Mouse (Mus musculus) lung, postnatal 0 days (tissue): Measurements from ENCODE around the gene Olfr368. TPM values are rescaled to one million over a fixed set of nuclear protein-coding genes. Genes with fewer than 3 reads are reported as not detected.

Experiments
- ATAC-seq: fragments of 200-750 bp; cut with Nextera tagmentation; 2 replicates; pipeline ENCODE4 v1.8.0; 2017; ENCODE audit warnings: moderate library complexity
- DNase-seq: peaks from one replicate; pipeline ENCODE4 v3.0.0-alpha.2; 2016; ENCODE audit warnings: low spot score
- H3K27ac ChIP-seq: fragments of 300-500 bp; sonication (generic); 2 replicates; pipeline ENCODE4 v1.5.1; 2014; ENCODE audit warnings: antibody characterized with exemption, mild to moderate bottlenecking, low read length, mixed read lengths
- H3K27me3 ChIP-seq: fragments of 300-500 bp; sonication (generic); replicated peaks from 2 replicates; pipeline ENCODE4 v1.6.1; 2014; ENCODE audit warnings: low read length, mixed read lengths; ENCODE audit not compliant: insufficient read depth
- H3K36me3 ChIP-seq: fragments of 300-500 bp; sonication (generic); 2 replicates; pipeline ENCODE4 v1.6.1; 2014; ENCODE audit warnings: low read length, mixed read lengths; ENCODE audit not compliant: insufficient read depth
- H3K4me1 ChIP-seq: fragments of 300-500 bp; sonication (generic); 2 replicates; pipeline ENCODE4 v1.6.1; 2014; ENCODE audit warnings: antibody characterized with exemption, low read depth, low read length, mixed read lengths; ENCODE audit not compliant: insufficient read depth
- H3K4me2 ChIP-seq: fragments of 300-500 bp; sonication (generic); replicated peaks from 2 replicates; pipeline ENCODE4 v1.6.1; 2014; ENCODE audit warnings: low read depth, mild to moderate bottlenecking, low read length, moderate library complexity, mixed read lengths
- H3K4me3 ChIP-seq: fragments of 300-500 bp; sonication (generic); 2 replicates; pipeline ENCODE4 v1.5.1; 2014; ENCODE audit warnings: low read depth, low read length
- H3K9ac ChIP-seq: fragments of 300-500 bp; sonication (generic); replicated peaks from 2 replicates; pipeline ENCODE4 v1.6.1; 2014; ENCODE audit warnings: low read depth, mild to moderate bottlenecking
- H3K9me3 ChIP-seq: fragments of 300-500 bp; sonication (generic); 2 replicates; pipeline ENCODE4 v1.6.1; 2016; ENCODE audit warnings: low read length, mixed read lengths
- CTCF ChIP-seq: IDR thresholded peaks from 2 replicates; pipeline ENCODE4 v1.5.1; 2016; ENCODE audit warnings: antibody characterized with exemption, mild to moderate bottlenecking
- EP300 ChIP-seq: IDR thresholded peaks from 2 replicates; pipeline ENCODE4 v1.6.1; 2016; ENCODE audit warnings: antibody characterized with exemption, mild to moderate bottlenecking, control low read depth
- WGBS: fragments of 180-500 bp; shearing (Covaris S2); extraction: QIAGEN DNeasy Blood & Tissue Kit; methylation state at CpG from one replicate; pipeline ENCODE4 v1.1.7; 2014; 5-methylcytosine and 5-hydroxymethylcytosine counted together
- polyA plus RNA-seq: library from polyadenylated mRNA; unstranded; fragments of >200 nt; fragmentation: Nextera tagmentation; extraction: Ambion mirVana; gene quantifications from 2 replicates; pipeline ENCODE4 v1.2.1, GENCODE M21; 2015

The Olfr368 gene
- polyA plus RNA-seq, 1 experiment from 2014 or later, result not detected

DNA sequence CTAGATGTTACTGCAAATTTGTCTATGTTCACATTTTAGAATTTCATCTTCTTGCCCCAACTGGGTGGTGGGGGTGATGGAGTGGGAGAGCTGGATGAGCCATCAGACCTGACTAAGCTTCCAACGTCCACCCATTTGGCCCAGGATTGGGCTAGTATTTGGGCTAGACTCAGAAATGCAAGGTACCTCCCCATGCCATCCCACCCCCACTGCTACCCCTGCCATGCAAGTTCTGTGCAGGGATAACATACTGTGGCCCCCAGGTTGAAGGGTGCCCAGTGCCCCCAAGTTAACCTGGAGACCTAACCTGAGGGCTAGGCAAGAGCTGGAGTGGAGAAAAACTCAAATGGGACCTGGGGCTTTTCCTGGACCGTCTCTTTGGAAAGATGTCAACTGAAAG lies 33.6 kb downstream of the Olfr368 start:
- TF ChIP-seq EP300 (no peak), CTCF (no peak)
- no peak overlapping the region for H3K27ac ChIP-seq
- H3K4me1 ChIP-seq, result no peaks in the 10 kb centered on the region; the same call in 1 of the 2 replicates
- no peak for DNase-seq
- H3K36me3 ChIP-seq, result peaks cover 10% of the 10 kb centered on the region; the same call in 1 of the 2 replicates
- no peak overlapping the region for H3K4me3 ChIP-seq
- H3K9ac ChIP-seq, result no peak overlapping the region
- ATAC-seq, result no peak
- no peaks in the 10 kb centered on the region for H3K9me3 ChIP-seq
- H3K4me2 ChIP-seq, result peak overlapping the region; percentile 69; the same call in 1 of the 2 replicates
- 94% methylated on average over 2 of the region's 2 CpGs for WGBS
- H3K27me3 ChIP-seq, result no peaks in the 10 kb centered on the region

DNA sequence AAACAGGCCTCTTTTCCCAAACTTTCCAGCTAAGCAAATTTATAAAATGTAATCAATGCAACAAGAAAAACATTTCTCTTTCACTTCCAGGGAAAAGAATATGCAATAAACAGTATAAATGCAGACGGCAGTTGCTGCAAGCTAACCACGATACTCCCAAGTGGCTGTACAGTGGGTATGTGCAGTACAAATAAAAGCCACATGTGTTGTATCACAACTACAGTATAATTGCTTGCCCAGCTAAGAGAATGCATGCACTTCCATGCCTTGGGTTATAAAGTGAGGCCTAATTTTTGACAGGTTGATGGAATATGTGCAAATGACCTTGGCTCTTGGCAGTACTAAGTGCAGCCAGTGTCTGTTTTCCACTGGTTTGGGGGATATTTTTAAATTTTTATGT lies 44.3 kb downstream of the Olfr368 start:
- Histone ChIP-seq H3K4me1 (no peaks in the 10 kb centered on the region), H3K4me3 (no peak overlapping the region), H3K4me2 (no peak overlapping the region), H3K9me3 (no peaks in the 10 kb centered on the region), H3K36me3 (peaks cover 10% of the 10 kb centered on the region; the same call in 1 of the 2 replicates), H3K9ac (no peak overlapping the region), H3K27me3 (no peaks in the 10 kb centered on the region), H3K27ac (no peak overlapping the region)
- DNase-seq, result no peak
- no peak for TF ChIP-seq CTCF
- no peak for TF ChIP-seq EP300
- 72% methylated on average over 2 of the region's 2 CpGs for WGBS
- no peak for ATAC-seq

DNA sequence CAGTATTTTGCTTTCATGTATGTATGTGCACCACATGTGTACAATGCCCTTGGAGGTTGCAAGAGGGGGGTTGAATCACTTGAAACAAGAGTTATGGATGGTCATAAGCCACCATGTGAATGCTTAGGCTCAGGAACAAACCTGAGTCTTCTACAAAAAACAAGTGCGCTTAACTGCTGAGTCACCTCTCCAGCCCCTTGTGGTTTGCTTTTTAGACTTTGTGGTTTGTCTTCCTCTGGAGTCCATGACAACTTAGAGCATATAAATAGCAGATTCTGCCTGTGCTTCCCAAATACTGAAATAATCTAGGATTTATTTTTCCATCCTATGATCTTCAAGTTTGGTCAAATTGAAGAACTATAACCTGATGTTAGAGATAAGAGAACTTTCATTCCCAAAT lies 49.7 kb downstream of the Olfr368 start:
- no peak overlapping the region for H3K27ac ChIP-seq
- H3K4me1 ChIP-seq, result no peaks in the 10 kb centered on the region
- no peak for ATAC-seq
- no peaks in the 10 kb centered on the region for H3K27me3 ChIP-seq
- H3K4me2 ChIP-seq, result no peak overlapping the region
- no peak overlapping the region for H3K9ac ChIP-seq
- no peaks in the 10 kb centered on the region for H3K9me3 ChIP-seq
- 90% methylated on average over 1 of the region's 1 CpGs for WGBS
- peaks cover 22% of the 10 kb centered on the region for H3K36me3 ChIP-seq
- no peak for DNase-seq
- H3K4me3 ChIP-seq, result no peak overlapping the region
- TF ChIP-seq CTCF (no peak), EP300 (no peak)

DNA sequence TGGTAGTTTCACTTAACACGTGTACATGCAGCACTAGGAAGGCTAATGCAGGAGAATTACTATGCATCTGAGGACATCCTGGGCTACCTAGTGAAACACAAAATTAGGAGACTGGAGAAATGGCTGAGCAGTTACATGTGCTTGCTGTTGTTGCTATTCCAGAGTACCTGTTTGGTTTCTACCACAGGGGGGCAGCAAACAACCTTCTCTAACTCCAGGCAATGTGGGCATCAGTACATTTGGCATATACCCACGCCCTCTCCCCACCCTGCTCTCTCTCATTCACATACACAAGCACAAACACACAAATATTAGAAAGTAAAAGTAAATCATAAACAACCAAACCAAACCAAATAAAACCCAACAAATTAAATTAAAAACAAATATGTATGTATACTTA lies 53.9 kb downstream of the Olfr368 start:
- no peak overlapping the region for H3K4me2 ChIP-seq
- DNase-seq (peak; percentile 69), ATAC-seq (no peak)
- H3K9ac ChIP-seq, result no peak overlapping the region
- H3K36me3 ChIP-seq, result peaks cover 25% of the 10 kb centered on the region
- no peak overlapping the region for H3K4me3 ChIP-seq
- 63% methylated on average over 2 of the region's 2 CpGs for WGBS
- no peaks in the 10 kb centered on the region for H3K9me3 ChIP-seq
- no peaks in the 10 kb centered on the region for H3K4me1 ChIP-seq
- no peak for TF ChIP-seq EP300
- TF ChIP-seq CTCF, result peak; percentile 78
- no peaks in the 10 kb centered on the region for H3K27me3 ChIP-seq
- H3K27ac ChIP-seq, result no peak overlapping the region

Other genes with a start within 250 kb of the Olfr368 start
- not detected in 2 replicates for gene Olfr361, start 237.2 kb upstream of the Olfr368 start, polyA plus RNA-seq
- not detected in 2 replicates for gene Olfr362, start 208.6 kb upstream of the Olfr368 start, polyA plus RNA-seq
- gene Olfr364-ps1, start 187.2 kb upstream of the Olfr368 start, polyA plus RNA-seq, result not detected in 2 replicates
- not detected in 2 replicates for gene Olfr365, start 138.3 kb upstream of the Olfr368 start, polyA plus RNA-seq
- not detected in 2 replicates for gene Olfr366, start 114.9 kb upstream of the Olfr368 start, polyA plus RNA-seq
- gene Pdcl, start 32.8 kb downstream of the Olfr368 start, polyA plus RNA-seq, result 38.1 and 41.8 TPM in 2 replicates
- gene Rc3h2, start 96.4 kb downstream of the Olfr368 start, polyA plus RNA-seq, result 7.6 and 9.3 TPM in 2 replicates
- 2.2 and 2.6 TPM in 2 replicates for gene Zbtb26, start 116.6 kb downstream of the Olfr368 start, polyA plus RNA-seq
- gene Zbtb6, start 116.7 kb downstream of the Olfr368 start, polyA plus RNA-seq, result 3.1 and 3.5 TPM in 2 replicates
- 22.3 and 26.7 TPM in 2 replicates for gene Rabgap1, start 116.8 kb downstream of the Olfr368 start, polyA plus RNA-seq
- gene Gpr21, start 189.8 kb downstream of the Olfr368 start, polyA plus RNA-seq, result 0.94 and 1.5 TPM in 2 replicates